Mouse (Mus musculus): Measurements from ENCODE around the gene Tars2.

- TF ChIP-seq ZKSCAN1 (IDR thresholded peaks at IDR 0.05; ENCODE audit: borderline replicate concordance, low read depth, low read length), result no peak
- TF ChIP-seq EP300 (IDR thresholded peaks at IDR 0.05; ENCODE audit: low read length), result no peak
- TF ChIP-seq MAZ (IDR thresholded peaks at IDR 0.05; ENCODE audit: low read depth, low read length), result no peak
- TF ChIP-seq ZNF384 (IDR thresholded peaks at IDR 0.05; ENCODE audit: low read depth, low read length), result no peak
- no peak for TF ChIP-seq POLR2AphosphoS2 (IDR thresholded peaks at IDR 0.05; ENCODE audit: low read depth, low read length)
- no peak for TF ChIP-seq E2F4 (IDR thresholded peaks at IDR 0.05; ENCODE audit: insufficient replicate concordance, low read depth, low read length)
- no peak for TF ChIP-seq POLR2A (IDR thresholded peaks at IDR 0.05; ENCODE audit: low read depth, low read length)
Observed at GRCm38 (mm10) chr3:95696360-95696759, 63.6 kb downstream of the Tars2 start.

Measured in CH12.LX (cell line).